Mouse (Mus musculus): ENCODE measurements around the gene Otulin. TPM values are rescaled to one million over a fixed set of nuclear protein-coding genes. Genes with fewer than 3 reads are reported as not detected.

Gene Otulin
- total and polyA plus RNA-seq, 3 experiments, result 33.8 to 40.3 (median 37.4) TPM

GRCm38 (mm10) chr15:27552129-27552700 lies 78.3 kb downstream of the Otulin start:
- ATAC-seq (ENCODE audit: extremely low read depth, insufficient number of reproducible peaks, low FRiP score, poor library complexity, severe bottlenecking) (no peak), DNase-seq (ENCODE audit: low spot score) (no peak)
- no peak for TF ChIP-seq GATA2 (IDR thresholded peaks at IDR 0.05; ENCODE audit: borderline replicate concordance, low read depth, low read length)
- TF ChIP-seq POLR2AphosphoS5 (IDR thresholded peaks at IDR 0.05; ENCODE audit: insufficient replicate concordance, low read depth, low read length), result no peak
- no peak for TF ChIP-seq GATA1 (IDR thresholded peaks at IDR 0.05; ENCODE audit: borderline replicate concordance, low read length)
- TF ChIP-seq CTCF (IDR thresholded peaks at IDR 0.05; ENCODE audit: low read depth, low read length), result no peak
- no peak for TF ChIP-seq TAL1 (conservative IDR thresholded peaks at IDR 0.05; ENCODE audit: low read depth, low read length)
- no peaks in the 10 kb centered on the region for H3K27me3 ChIP-seq (ENCODE audit: insufficient read depth, low read length)
- H3K4me3 ChIP-seq (ENCODE audit: low read depth, low read length), result no peak overlapping the region
- H3K9me3 ChIP-seq (replicated peaks), result no peaks in the 10 kb centered on the region
- H3K4me1 ChIP-seq (ENCODE audit: insufficient read depth, low read depth, low read length), result peaks cover 18% of the 10 kb centered on the region
- H3K36me3 ChIP-seq (replicated peaks), result peaks cover 88% of the 10 kb centered on the region

GRCm38 (mm10) chr15:27551117-27552114 lies 79.1 kb downstream of the Otulin start:
- Histone ChIP-seq H3K4me3 (ENCODE audit: low read depth, low read length) (no peak overlapping the region), H3K36me3 (replicated peaks) (peaks cover 88% of the 10 kb centered on the region), H3K9me3 (replicated peaks) (no peaks in the 10 kb centered on the region), H3K27me3 (ENCODE audit: insufficient read depth, low read length) (no peaks in the 10 kb centered on the region), H3K4me1 (ENCODE audit: insufficient read depth, low read depth, low read length) (peaks cover 21% of the 10 kb centered on the region)
- DNase-seq (ENCODE audit: low spot score) (no peak), ATAC-seq (ENCODE audit: extremely low read depth, insufficient number of reproducible peaks, low FRiP score, poor library complexity, severe bottlenecking) (no peak)
- TF ChIP-seq GATA2 (IDR thresholded peaks at IDR 0.05; ENCODE audit: borderline replicate concordance, low read depth, low read length), result no peak
- TF ChIP-seq CTCF (IDR thresholded peaks at IDR 0.05; ENCODE audit: low read depth, low read length), result no peak
- no peak for TF ChIP-seq TAL1 (conservative IDR thresholded peaks at IDR 0.05; ENCODE audit: low read depth, low read length)
- no peak for TF ChIP-seq GATA1 (IDR thresholded peaks at IDR 0.05; ENCODE audit: borderline replicate concordance, low read length)
- no peak for TF ChIP-seq POLR2AphosphoS5 (IDR thresholded peaks at IDR 0.05; ENCODE audit: insufficient replicate concordance, low read depth, low read length)

- no peak for ATAC-seq (ENCODE audit: extremely low read depth, insufficient number of reproducible peaks, low FRiP score, poor library complexity, severe bottlenecking)
- no peak for TF ChIP-seq CTCF (IDR thresholded peaks at IDR 0.05; ENCODE audit: low read depth, low read length)
- no peak for TF ChIP-seq POLR2AphosphoS5 (IDR thresholded peaks at IDR 0.05; ENCODE audit: insufficient replicate concordance, low read depth, low read length)
- no peak for TF ChIP-seq TAL1 (conservative IDR thresholded peaks at IDR 0.05; ENCODE audit: low read depth, low read length)
- no peak for TF ChIP-seq GATA2 (IDR thresholded peaks at IDR 0.05; ENCODE audit: borderline replicate concordance, low read depth, low read length)
- TF ChIP-seq GATA1 (IDR thresholded peaks at IDR 0.05; ENCODE audit: borderline replicate concordance, low read length), result no peak
- no peaks in the 10 kb centered on the region for H3K27me3 ChIP-seq (ENCODE audit: insufficient read depth, low read length)
These were observed 80.0 kb downstream of the Otulin start for GRCm38 (mm10) chr15:27550358-27550992.

GRCm38 (mm10) chr15:27549878-27550277 lies 80.6 kb downstream of the Otulin start:
- no peak for TF ChIP-seq TAL1 (conservative IDR thresholded peaks at IDR 0.05; ENCODE audit: low read depth, low read length)
- no peak for TF ChIP-seq CTCF (IDR thresholded peaks at IDR 0.05; ENCODE audit: low read depth, low read length)
- TF ChIP-seq GATA1 (IDR thresholded peaks at IDR 0.05; ENCODE audit: borderline replicate concordance, low read length), result no peak
- no peak for TF ChIP-seq POLR2AphosphoS5 (IDR thresholded peaks at IDR 0.05; ENCODE audit: insufficient replicate concordance, low read depth, low read length)
- TF ChIP-seq GATA2 (IDR thresholded peaks at IDR 0.05; ENCODE audit: borderline replicate concordance, low read depth, low read length), result no peak
- Histone ChIP-seq H3K9me3 (replicated peaks) (no peaks in the 10 kb centered on the region), H3K27me3 (ENCODE audit: insufficient read depth, low read length) (no peaks in the 10 kb centered on the region), H3K4me3 (ENCODE audit: low read depth, low read length) (no peak overlapping the region), H3K36me3 (replicated peaks) (peaks cover 93% of the 10 kb centered on the region), H3K4me1 (ENCODE audit: insufficient read depth, low read depth, low read length) (peaks cover 16% of the 10 kb centered on the region)
- DNase-seq (ENCODE audit: low spot score) (no peak), ATAC-seq (ENCODE audit: extremely low read depth, insufficient number of reproducible peaks, low FRiP score, poor library complexity, severe bottlenecking) (no peak)

More at GRCm38 (mm10) chr15:27550358-27550992, 80.0 kb downstream of the Otulin start:
- DNase-seq (ENCODE audit: low spot score), result no peak
- Histone ChIP-seq H3K36me3 (replicated peaks) (peaks cover 89% of the 10 kb centered on the region), H3K4me3 (ENCODE audit: low read depth, low read length) (no peak overlapping the region), H3K4me1 (ENCODE audit: insufficient read depth, low read depth, low read length) (peaks cover 16% of the 10 kb centered on the region), H3K9me3 (replicated peaks) (no peaks in the 10 kb centered on the region)

- H3K4me1 ChIP-seq (ENCODE audit: insufficient read depth, low read depth, low read length), result peaks cover 14% of the 10 kb centered on the region
- no peak for DNase-seq (ENCODE audit: low spot score)
- H3K9me3 ChIP-seq (replicated peaks), result no peaks in the 10 kb centered on the region
- ATAC-seq (ENCODE audit: extremely low read depth, insufficient number of reproducible peaks, low FRiP score, poor library complexity, severe bottlenecking), result no peak
- no peak for TF ChIP-seq TAL1 (conservative IDR thresholded peaks at IDR 0.05; ENCODE audit: low read depth, low read length)
- TF ChIP-seq POLR2AphosphoS5 (IDR thresholded peaks at IDR 0.05; ENCODE audit: insufficient replicate concordance, low read depth, low read length), result no peak
- H3K36me3 ChIP-seq (replicated peaks), result peaks cover 92% of the 10 kb centered on the region
- no peaks in the 10 kb centered on the region for H3K27me3 ChIP-seq (ENCODE audit: insufficient read depth, low read length)
- no peak overlapping the region for H3K4me3 ChIP-seq (ENCODE audit: low read depth, low read length)
These were observed 81.4 kb downstream of the Otulin start for GRCm38 (mm10) chr15:27549071-27549470.

GRCm38 (mm10) chr15:27548110-27548509 lies 82.4 kb downstream of the Otulin start:
- H3K9me3 ChIP-seq (replicated peaks), result no peaks in the 10 kb centered on the region
- no peak for TF ChIP-seq POLR2AphosphoS5 (IDR thresholded peaks at IDR 0.05; ENCODE audit: insufficient replicate concordance, low read depth, low read length)
- no peak for TF ChIP-seq TAL1 (conservative IDR thresholded peaks at IDR 0.05; ENCODE audit: low read depth, low read length)
- TF ChIP-seq GATA1 (IDR thresholded peaks at IDR 0.05; ENCODE audit: borderline replicate concordance, low read length), result no peak
- TF ChIP-seq CTCF (IDR thresholded peaks at IDR 0.05; ENCODE audit: low read depth, low read length), result no peak
- no peak for TF ChIP-seq GATA2 (IDR thresholded peaks at IDR 0.05; ENCODE audit: borderline replicate concordance, low read depth, low read length)
- no peak overlapping the region for H3K4me3 ChIP-seq (ENCODE audit: low read depth, low read length)
- DNase-seq (ENCODE audit: low spot score), result no peak
- no peak for ATAC-seq (ENCODE audit: extremely low read depth, insufficient number of reproducible peaks, low FRiP score, poor library complexity, severe bottlenecking)
- no peaks in the 10 kb centered on the region for H3K27me3 ChIP-seq (ENCODE audit: insufficient read depth, low read length)
- peaks cover 14% of the 10 kb centered on the region for H3K4me1 ChIP-seq (ENCODE audit: insufficient read depth, low read depth, low read length)
- peaks cover 93% of the 10 kb centered on the region for H3K36me3 ChIP-seq (replicated peaks)

Measured in G1E (cell line).